Mouse (Mus musculus): ENCODE results near the gene Slc38a6. TPM values are rescaled to one million over a fixed set of nuclear protein-coding genes. Genes with fewer than 3 reads are reported as not detected.
A peak's percentile ranks its signal among the peaks of the same experiment; 100 is the strongest.

The Slc38a6 gene
- total and polyA plus RNA-seq, 3 experiments, result 7.0 to 15.4 (median 10.2) TPM

DNA sequence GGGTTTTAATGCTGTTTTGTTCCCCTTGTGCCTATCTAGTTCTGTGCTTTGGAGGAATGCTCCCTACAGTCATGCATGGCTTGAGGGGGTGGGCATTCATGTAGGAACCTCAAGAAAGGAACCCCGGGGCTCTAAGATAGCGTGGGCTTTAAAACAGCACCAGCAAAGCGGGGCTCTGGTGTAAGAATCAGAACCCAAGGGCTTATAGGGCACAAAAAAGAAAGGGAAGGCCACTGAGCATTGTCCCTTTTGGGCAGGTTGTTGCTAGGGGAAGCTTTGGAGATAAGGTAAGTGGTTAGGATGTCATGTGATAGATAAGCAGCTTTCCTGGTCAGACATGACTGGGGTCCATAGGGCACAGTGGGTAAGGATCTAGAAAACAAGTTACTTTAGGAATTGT, 2.0 kb downstream of the Slc38a6 start:
- in situ Hi-C loops (cut with MboI; ENCODE audit: low pct_ligation_motif_present, low pct_unique_long_range_greater_than_20kb, low sequenced_read_pairs), result no loop called here
- dilution Hi-C loops (cut with MboI; ENCODE audit: extremely low pct_ligation_motif_present, extremely low pct_unique_long_range_greater_than_20kb, low sequenced_read_pairs), result no loop called here
- H3K27ac ChIP-seq (ENCODE audit: insufficient read depth, low read depth), result no peak overlapping the region
- no peak overlapping the region for H3K4me2 ChIP-seq (ENCODE audit: insufficient read depth, low read depth, poor library complexity, severe bottlenecking)
- no peak overlapping the region for H3K4me3 ChIP-seq (replicated peaks in 1 of 3; ENCODE audit: low read depth in 2 of 3, low read length in 2 of 3, poor library complexity in 1 of 3)
- H3K79me2 ChIP-seq (replicated peaks; ENCODE audit: control insufficient read depth, extremely low read depth, insufficient read depth, poor library complexity, severe bottlenecking), result peaks cover 23% of the 10 kb centered on the region
- H3K9me3 ChIP-seq (replicated peaks; ENCODE audit: low read length), result no peaks in the 10 kb centered on the region
- TF ChIP-seq MXI1 (IDR thresholded peaks at IDR 0.05; ENCODE audit: low read depth, low read length) (no peak), ETS1 (conservative IDR thresholded peaks at IDR 0.05; ENCODE audit: low read depth, low read length) (no peak), JUND (conservative IDR thresholded peaks at IDR 0.05; ENCODE audit: low read depth, low read length) (no peak), ELF1 (IDR thresholded peaks at IDR 0.05; ENCODE audit: low read depth, low read length) (no peak), ZKSCAN1 (IDR thresholded peaks at IDR 0.05; ENCODE audit: borderline replicate concordance, low read depth, low read length) (no peak), USF1 (IDR thresholded peaks at IDR 0.05; ENCODE audit: low read depth, low read length) (no peak), USF2 (conservative IDR thresholded peaks at IDR 0.05; ENCODE audit: low read depth, low read length) (no peak), GABPA (IDR thresholded peaks at IDR 0.05; ENCODE audit: insufficient replicate concordance, low read depth, low read length) (no peak), CHD2 (IDR thresholded peaks at IDR 0.05; ENCODE audit: low read length) (no peak), CTCF (conservative IDR thresholded peaks at IDR 0.05 in 1 of 2, IDR thresholded peaks at IDR 0.05 in 1 of 2; ENCODE audit: low read depth in 2 of 2, low read length in 2 of 2) (no peak), MEF2A (IDR thresholded peaks at IDR 0.05; ENCODE audit: borderline replicate concordance, low read depth, low read length) (no peak), MAX (IDR thresholded peaks at IDR 0.05; ENCODE audit: low read length) (no peak), MYC (IDR thresholded peaks at IDR 0.05; ENCODE audit: low read depth, low read length) (no peak), JUN (IDR thresholded peaks at IDR 0.05; ENCODE audit: insufficient read depth, low read depth, low read length) (no peak), TCF12 (IDR thresholded peaks at IDR 0.05; ENCODE audit: low read depth, low read length) (no peak), SIN3A (IDR thresholded peaks at IDR 0.05; ENCODE audit: low read length) (no peak)
- peaks cover 12 to 54% of the 10 kb centered on the region in 2 experiments for H3K36me3 ChIP-seq (replicated peaks in 1 of 2; ENCODE audit: control insufficient read depth in 1 of 2, insufficient read depth in 1 of 2, low read length in 1 of 2)
- H3K4me1 ChIP-seq (ENCODE audit: control insufficient read depth in 1 of 2, insufficient read depth in 2 of 2), result peaks cover 4 to 32% of the 10 kb centered on the region in 2 experiments
- H3K27me3 ChIP-seq (replicated peaks), result no peaks in the 10 kb centered on the region
- H3K9ac ChIP-seq (ENCODE audit: insufficient read depth, low read depth), result no peak overlapping the region
- no peak for DNase-seq (ENCODE audit: extremely low read depth)

DNA sequence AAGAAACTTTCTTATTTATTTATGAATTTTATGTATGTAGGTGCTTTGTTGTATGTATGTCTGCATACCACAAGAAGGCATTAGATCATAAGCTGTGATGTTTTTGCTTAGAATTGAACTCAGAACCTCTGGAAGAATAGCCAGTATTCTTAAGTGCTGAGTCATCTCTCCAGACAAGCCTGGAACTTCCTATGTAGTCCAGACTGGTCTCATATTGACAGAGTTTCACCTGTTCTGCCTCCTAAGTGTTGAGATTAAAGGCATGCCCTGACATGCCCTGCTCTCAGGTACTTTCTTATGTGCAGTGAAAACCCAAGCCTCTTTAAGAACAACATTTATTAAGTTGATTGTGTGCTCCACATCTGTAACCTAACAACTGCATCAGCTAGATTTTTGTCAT, 8.3 kb downstream of the Slc38a6 start:
- Histone ChIP-seq H3K9me3 (replicated peaks; ENCODE audit: low read length) (no peaks in the 10 kb centered on the region), H3K4me3 (replicated peaks in 1 of 3; ENCODE audit: low read depth in 2 of 3, low read length in 2 of 3, poor library complexity in 1 of 3) (no peak overlapping the region), H3K27ac (ENCODE audit: insufficient read depth, low read depth) (peak overlapping the region; percentile 63), H3K36me3 (replicated peaks in 1 of 2; ENCODE audit: control insufficient read depth in 1 of 2, insufficient read depth in 1 of 2, low read length in 1 of 2) (peaks cover 16 to 74% of the 10 kb centered on the region in 2 experiments), H3K27me3 (replicated peaks) (no peaks in the 10 kb centered on the region), H3K79me2 (replicated peaks; ENCODE audit: control insufficient read depth, extremely low read depth, insufficient read depth, poor library complexity, severe bottlenecking) (no peaks in the 10 kb centered on the region), H3K9ac (ENCODE audit: insufficient read depth, low read depth) (no peak overlapping the region), H3K4me2 (ENCODE audit: insufficient read depth, low read depth, poor library complexity, severe bottlenecking) (no peak overlapping the region), H3K4me1 (ENCODE audit: control insufficient read depth in 1 of 2, insufficient read depth in 2 of 2) (peaks cover 11 to 21% of the 10 kb centered on the region in 2 experiments)
- DNase-seq (ENCODE audit: extremely low read depth), result peak; percentile 27
- dilution Hi-C loops (cut with MboI; ENCODE audit: extremely low pct_ligation_motif_present, extremely low pct_unique_long_range_greater_than_20kb, low sequenced_read_pairs) (no loop called here), in situ Hi-C loops (cut with MboI; ENCODE audit: low pct_ligation_motif_present, low pct_unique_long_range_greater_than_20kb, low sequenced_read_pairs) (no loop called here)
- no peak for TF ChIP-seq UBTF (IDR thresholded peaks at IDR 0.05; ENCODE audit: low read depth, low read length)
- TF ChIP-seq MEF2A (IDR thresholded peaks at IDR 0.05; ENCODE audit: borderline replicate concordance, low read depth, low read length), result no peak
- TF ChIP-seq GABPA (IDR thresholded peaks at IDR 0.05; ENCODE audit: insufficient replicate concordance, low read depth, low read length), result no peak
- TF ChIP-seq PAX5 (IDR thresholded peaks at IDR 0.05; ENCODE audit: low read length), result no peak
- no peak for TF ChIP-seq NELFE (IDR thresholded peaks at IDR 0.05; ENCODE audit: low read depth, low read length)
- TF ChIP-seq CHD2 (IDR thresholded peaks at IDR 0.05; ENCODE audit: low read length), result no peak
- no peak for TF ChIP-seq HCFC1 (IDR thresholded peaks at IDR 0.05; ENCODE audit: low read depth, low read length)
- peak; percentile 90 for TF ChIP-seq MAFK (IDR thresholded peaks at IDR 0.05; ENCODE audit: insufficient replicate concordance, low read length)
- no peak for TF ChIP-seq SIN3A (IDR thresholded peaks at IDR 0.05; ENCODE audit: low read length)
- TF ChIP-seq JUND (conservative IDR thresholded peaks at IDR 0.05; ENCODE audit: low read depth, low read length), result no peak
- TF ChIP-seq JUN (IDR thresholded peaks at IDR 0.05; ENCODE audit: insufficient read depth, low read depth, low read length), result 0 out of 2 replicates have a peak, but pooled peaks have one; percentile 2
- no peak for TF ChIP-seq USF2 (conservative IDR thresholded peaks at IDR 0.05; ENCODE audit: low read depth, low read length)
- TF ChIP-seq CHD1 (IDR thresholded peaks at IDR 0.05; ENCODE audit: low read depth, low read length), result peak; percentile 96; the same call in 1 of the 2 replicates
- no peak for TF ChIP-seq IRF4 (IDR thresholded peaks at IDR 0.05; ENCODE audit: low read depth, low read length)
- TF ChIP-seq MAX (IDR thresholded peaks at IDR 0.05; ENCODE audit: low read length), result no peak
- TF ChIP-seq MYC (IDR thresholded peaks at IDR 0.05; ENCODE audit: low read depth, low read length), result no peak
- TF ChIP-seq CTCF (conservative IDR thresholded peaks at IDR 0.05 in 1 of 2, IDR thresholded peaks at IDR 0.05 in 1 of 2; ENCODE audit: low read depth in 2 of 2, low read length in 2 of 2), result no peak
- no peak for TF ChIP-seq POLR2A (IDR thresholded peaks at IDR 0.05; ENCODE audit: low read depth, low read length)
- no peak for TF ChIP-seq USF1 (IDR thresholded peaks at IDR 0.05; ENCODE audit: low read depth, low read length)
- TF ChIP-seq ZMIZ1 (IDR thresholded peaks at IDR 0.05; ENCODE audit: low read depth, low read length), result no peak
- TF ChIP-seq SMC3 (IDR thresholded peaks at IDR 0.05; ENCODE audit: low read depth, low read length), result no peak
- TF ChIP-seq MXI1 (IDR thresholded peaks at IDR 0.05; ENCODE audit: low read depth, low read length), result 0 out of 2 replicates have a peak, but pooled peaks have one; percentile 6
- TF ChIP-seq POLR2AphosphoS2 (IDR thresholded peaks at IDR 0.05; ENCODE audit: low read depth, low read length), result no peak
- TF ChIP-seq EP300 (IDR thresholded peaks at IDR 0.05; ENCODE audit: low read length), result 0 out of 2 replicates have a peak, but pooled peaks have one; percentile 10
- TF ChIP-seq ZC3H11A (IDR thresholded peaks at IDR 0.05; ENCODE audit: low read depth, low read length), result no peak
- no peak for TF ChIP-seq ELF1 (IDR thresholded peaks at IDR 0.05; ENCODE audit: low read depth, low read length)
- no peak for TF ChIP-seq BHLHE40 (IDR thresholded peaks at IDR 0.05; ENCODE audit: low read depth, low read length)
- TF ChIP-seq ETS1 (conservative IDR thresholded peaks at IDR 0.05; ENCODE audit: low read depth, low read length), result no peak
